Mouse (Mus musculus): ENCODE measurements around the gene Gas2. TPM values are rescaled to one million over a fixed set of nuclear protein-coding genes. Genes with fewer than 3 reads are reported as not detected.
A peak's percentile ranks its signal among the peaks of the same experiment; 100 is the strongest.

The Gas2 gene
- polyA plus RNA-seq, 1 experiment from 2014 or later: 9.1 TPM

GRCm38 (mm10) chr7:51973526-51973925 lies 111.7 kb downstream of the Gas2 start:
- Histone ChIP-seq H3K9ac (ENCODE audit: low read length) (no peak overlapping the region), H3K36me3 (ENCODE audit: control insufficient read depth, insufficient read depth) (no peaks in the 10 kb centered on the region), H3K4me2 (ENCODE audit: low read depth, low read length) (no peak overlapping the region), H3K27me3 (ENCODE audit: control insufficient read depth, insufficient read depth, low read length) (no peaks in the 10 kb centered on the region), H3K27ac (ENCODE audit: low read length) (no peak overlapping the region), H3K4me1 (ENCODE audit: control insufficient read depth, insufficient read depth, low read length) (no peaks in the 10 kb centered on the region), H3K9me3 (replicated peaks; ENCODE audit: control insufficient read depth, low read length) (no peaks in the 10 kb centered on the region), H3K4me3 (ENCODE audit: low read length) (no peak overlapping the region)
- ATAC-seq (replicated peaks; ENCODE audit: extremely low read depth, insufficient read depth, low FRiP score): no peak
- WGBS: 81% methylated on average over 2 of the region's 2 CpGs

GRCm38 (mm10) chr7:51975181-51975580 lies 113.4 kb downstream of the Gas2 start:
- H3K36me3 ChIP-seq (ENCODE audit: control insufficient read depth, insufficient read depth): no peaks in the 10 kb centered on the region
- H3K4me2 ChIP-seq (ENCODE audit: low read depth, low read length): no peak overlapping the region
- 66% methylated on average over 6 of the region's 6 CpGs for WGBS
- H3K9me3 ChIP-seq (replicated peaks; ENCODE audit: control insufficient read depth, low read length): no peaks in the 10 kb centered on the region
- no peaks in the 10 kb centered on the region for H3K27me3 ChIP-seq (ENCODE audit: control insufficient read depth, insufficient read depth, low read length)
- no peak overlapping the region for H3K4me3 ChIP-seq (ENCODE audit: low read length)
- no peak overlapping the region for H3K9ac ChIP-seq (ENCODE audit: low read length)
- no peak overlapping the region for H3K27ac ChIP-seq (ENCODE audit: low read length)
- ATAC-seq (replicated peaks; ENCODE audit: extremely low read depth, insufficient read depth, low FRiP score): no peak
- H3K4me1 ChIP-seq (ENCODE audit: control insufficient read depth, insufficient read depth, low read length): no peaks in the 10 kb centered on the region

DNA sequence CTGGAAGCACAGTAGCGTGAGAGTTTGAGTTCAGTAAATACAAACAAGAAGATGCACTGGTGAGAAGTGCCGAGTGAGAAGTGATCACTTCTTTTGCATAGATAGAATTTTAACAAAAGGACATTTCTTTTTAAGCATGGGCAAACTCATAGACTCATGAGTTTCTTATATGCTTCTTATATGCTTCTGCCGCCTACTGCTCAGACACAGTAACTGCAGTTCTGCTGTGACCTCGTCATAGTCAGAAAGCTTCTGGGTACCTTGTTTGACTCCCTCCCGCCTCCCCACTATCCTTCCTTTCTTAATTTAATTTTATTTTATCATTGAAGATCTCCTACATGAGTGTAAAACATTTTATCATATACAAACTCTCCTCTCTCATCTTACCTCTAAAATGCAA lies 117.5 kb downstream of the Gas2 start:
- Histone ChIP-seq H3K27me3 (ENCODE audit: control insufficient read depth, insufficient read depth, low read length) (no peaks in the 10 kb centered on the region), H3K4me3 (ENCODE audit: low read length) (no peak overlapping the region), H3K36me3 (ENCODE audit: control insufficient read depth, insufficient read depth) (no peaks in the 10 kb centered on the region), H3K4me2 (ENCODE audit: low read depth, low read length) (no peak overlapping the region), H3K9ac (ENCODE audit: low read length) (no peak overlapping the region), H3K27ac (ENCODE audit: low read length) (no peak overlapping the region), H3K4me1 (ENCODE audit: control insufficient read depth, insufficient read depth, low read length) (no peaks in the 10 kb centered on the region), H3K9me3 (replicated peaks; ENCODE audit: control insufficient read depth, low read length) (no peaks in the 10 kb centered on the region)
- 40% methylated on average over 5 of the region's 5 CpGs for WGBS
- no peak for ATAC-seq (replicated peaks; ENCODE audit: extremely low read depth, insufficient read depth, low FRiP score)

- H3K4me3 ChIP-seq (ENCODE audit: low read length): no peak overlapping the region
- no peaks in the 10 kb centered on the region for H3K9me3 ChIP-seq (replicated peaks; ENCODE audit: control insufficient read depth, low read length)
- no peak overlapping the region for H3K9ac ChIP-seq (ENCODE audit: low read length)
- H3K4me1 ChIP-seq (ENCODE audit: control insufficient read depth, insufficient read depth, low read length): no peaks in the 10 kb centered on the region
- 0 out of 2 replicates have a peak, but pooled peaks have one; percentile 63 for ATAC-seq (replicated peaks; ENCODE audit: extremely low read depth, insufficient read depth, low FRiP score)
- WGBS: 9% methylated on average over 1 of the region's 1 CpGs
- no peak overlapping the region for H3K4me2 ChIP-seq (ENCODE audit: low read depth, low read length)
- no peaks in the 10 kb centered on the region for H3K27me3 ChIP-seq (ENCODE audit: control insufficient read depth, insufficient read depth, low read length)
- H3K27ac ChIP-seq (ENCODE audit: low read length): no peak overlapping the region
- no peaks in the 10 kb centered on the region for H3K36me3 ChIP-seq (ENCODE audit: control insufficient read depth, insufficient read depth)
Measured at GRCm38 (mm10) chr7:51982303-51982702, 120.5 kb downstream of the Gas2 start.

DNA sequence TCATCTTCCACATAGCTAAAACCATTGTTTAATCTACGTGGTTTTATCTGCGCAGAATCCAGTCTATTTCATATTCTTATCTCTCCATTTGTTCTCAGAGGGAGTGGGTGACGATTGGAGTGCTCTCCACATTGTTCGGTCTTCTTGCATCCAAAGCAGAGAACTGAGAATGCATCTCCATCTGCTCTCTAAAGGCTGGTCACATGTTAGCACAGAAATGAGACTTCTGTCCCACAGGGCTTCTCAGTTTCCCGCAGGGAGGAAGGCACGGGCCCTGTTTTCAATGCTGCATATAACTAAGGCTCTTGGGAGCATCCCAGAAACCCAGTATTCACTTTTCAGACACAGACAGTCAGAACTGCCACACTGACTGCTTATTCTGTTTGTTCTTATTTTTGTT lies 123.9 kb downstream of the Gas2 start:
- no peak overlapping the region for H3K4me3 ChIP-seq (ENCODE audit: low read length)
- H3K9ac ChIP-seq (ENCODE audit: low read length): no peak overlapping the region
- no peaks in the 10 kb centered on the region for H3K9me3 ChIP-seq (replicated peaks; ENCODE audit: control insufficient read depth, low read length)
- no peaks in the 10 kb centered on the region for H3K4me1 ChIP-seq (ENCODE audit: control insufficient read depth, insufficient read depth, low read length)
- WGBS: 67% methylated on average over 6 of the region's 6 CpGs
- H3K27ac ChIP-seq (ENCODE audit: low read length): no peak overlapping the region
- no peak for ATAC-seq (replicated peaks; ENCODE audit: extremely low read depth, insufficient read depth, low FRiP score)
- no peaks in the 10 kb centered on the region for H3K27me3 ChIP-seq (ENCODE audit: control insufficient read depth, insufficient read depth, low read length)
- no peak overlapping the region for H3K4me2 ChIP-seq (ENCODE audit: low read depth, low read length)
- H3K36me3 ChIP-seq (ENCODE audit: control insufficient read depth, insufficient read depth): no peaks in the 10 kb centered on the region

DNA sequence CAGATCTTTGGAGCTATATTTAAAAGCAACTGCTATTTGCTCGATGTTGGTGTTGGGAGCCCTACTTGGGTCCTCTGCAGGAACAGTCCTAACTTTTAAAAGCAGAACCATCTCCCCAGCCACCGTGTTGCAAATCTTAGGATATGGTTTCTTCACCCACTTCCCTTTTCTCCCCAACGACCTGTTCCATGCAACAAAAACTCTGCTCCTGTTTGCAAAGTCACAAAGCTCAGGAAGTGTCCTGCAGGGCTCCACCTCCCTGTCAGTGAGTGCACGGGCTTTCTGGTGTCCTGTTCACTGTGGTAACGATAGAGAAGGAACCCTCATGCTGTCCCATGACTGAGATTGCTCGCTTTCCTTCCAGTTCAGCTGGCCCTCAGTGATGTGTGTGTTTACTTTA lies 125.1 kb downstream of the Gas2 start:
- no peak for ATAC-seq (replicated peaks; ENCODE audit: extremely low read depth, insufficient read depth, low FRiP score)
- WGBS: 52% methylated on average over 6 of the region's 6 CpGs
- H3K4me1 ChIP-seq (ENCODE audit: control insufficient read depth, insufficient read depth, low read length): no peaks in the 10 kb centered on the region
- H3K4me2 ChIP-seq (ENCODE audit: low read depth, low read length): no peak overlapping the region
- no peak overlapping the region for H3K27ac ChIP-seq (ENCODE audit: low read length)
- no peak overlapping the region for H3K4me3 ChIP-seq (ENCODE audit: low read length)
- H3K36me3 ChIP-seq (ENCODE audit: control insufficient read depth, insufficient read depth): no peaks in the 10 kb centered on the region
- no peaks in the 10 kb centered on the region for H3K9me3 ChIP-seq (replicated peaks; ENCODE audit: control insufficient read depth, low read length)
- no peaks in the 10 kb centered on the region for H3K27me3 ChIP-seq (ENCODE audit: control insufficient read depth, insufficient read depth, low read length)
- no peak overlapping the region for H3K9ac ChIP-seq (ENCODE audit: low read length)

DNA sequence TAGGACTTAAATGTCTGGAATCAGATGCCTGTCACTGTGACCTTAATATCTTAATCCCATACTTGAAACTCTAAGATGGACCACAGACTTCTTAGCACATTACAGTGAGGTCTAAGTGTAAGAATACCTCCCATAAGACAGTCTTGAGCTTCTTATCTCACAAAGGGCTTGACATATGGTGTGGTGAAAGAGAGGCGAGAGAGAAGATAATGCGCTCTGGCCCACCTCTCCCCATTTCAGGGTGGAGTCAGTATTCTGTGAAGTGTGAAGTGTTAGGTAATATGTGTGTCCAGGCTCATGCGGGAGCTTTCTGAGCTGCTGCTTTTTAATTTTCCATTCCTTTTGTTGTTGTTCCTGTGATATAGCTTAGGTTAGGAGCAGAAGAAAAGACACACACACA lies 129.2 kb downstream of the Gas2 start:
- ATAC-seq (replicated peaks; ENCODE audit: extremely low read depth, insufficient read depth, low FRiP score): no peak
- H3K36me3 ChIP-seq (ENCODE audit: control insufficient read depth, insufficient read depth): no peaks in the 10 kb centered on the region
- 46% methylated on average over 3 of the region's 3 CpGs for WGBS
- H3K27ac ChIP-seq (ENCODE audit: low read length): no peak overlapping the region
- no peak overlapping the region for H3K9ac ChIP-seq (ENCODE audit: low read length)
- no peak overlapping the region for H3K4me3 ChIP-seq (ENCODE audit: low read length)
- H3K4me1 ChIP-seq (ENCODE audit: control insufficient read depth, insufficient read depth, low read length): no peaks in the 10 kb centered on the region
- no peaks in the 10 kb centered on the region for H3K27me3 ChIP-seq (ENCODE audit: control insufficient read depth, insufficient read depth, low read length)
- H3K4me2 ChIP-seq (ENCODE audit: low read depth, low read length): no peak overlapping the region
- H3K9me3 ChIP-seq (replicated peaks; ENCODE audit: control insufficient read depth, low read length): no peaks in the 10 kb centered on the region

DNA sequence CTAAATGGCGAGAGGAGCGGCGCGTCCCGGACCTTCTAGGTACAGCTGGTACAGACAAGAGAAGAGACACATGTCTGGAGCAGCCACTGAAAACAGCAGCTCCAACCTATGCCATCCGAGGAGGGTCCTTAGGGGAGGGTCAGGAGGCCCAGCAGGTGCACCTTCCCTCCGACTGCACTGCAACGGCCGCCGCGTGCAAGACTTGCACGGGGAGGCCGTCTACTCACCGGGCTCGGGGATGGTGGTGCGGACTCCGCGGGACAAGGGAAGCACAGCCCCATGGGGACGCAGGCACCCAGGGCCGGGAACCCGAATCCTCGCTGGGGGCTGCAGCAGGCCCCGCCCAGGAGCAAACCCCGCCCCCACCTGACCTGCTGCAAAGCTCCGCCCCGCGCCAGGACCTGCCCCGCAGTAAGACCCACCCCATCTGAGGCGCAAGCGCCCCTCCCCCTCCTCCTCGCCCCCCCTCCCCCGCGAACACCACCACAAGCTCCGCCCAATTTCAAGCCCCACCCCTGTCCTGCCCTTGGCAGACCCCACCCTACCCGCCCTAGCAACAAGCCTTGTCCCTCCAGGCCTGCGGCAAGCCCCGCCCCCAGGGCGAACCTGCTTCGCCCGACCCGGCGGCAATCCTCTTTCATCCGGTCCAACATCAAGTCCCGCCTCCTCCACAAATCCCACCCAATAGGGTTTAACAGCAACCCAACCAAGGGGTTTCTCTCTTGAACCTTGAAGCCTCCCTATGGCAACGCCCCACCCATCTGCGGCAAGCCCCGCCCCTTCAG lies 143.9 kb downstream of the Gas2 start, which contains the start of gene Svip:
Gene Svip (minus strand): TSS at position 508 of the 785 bp plus-strand sequence.
- Histone ChIP-seq H3K9me3 (replicated peaks; ENCODE audit: control insufficient read depth, low read length) (no peaks in the 10 kb centered on the region), H3K9ac (ENCODE audit: low read length) (peak within 1 kb of the TSS; percentile 70), H3K36me3 (ENCODE audit: control insufficient read depth, insufficient read depth) (no peaks in the 10 kb centered on the region), H3K27ac (ENCODE audit: low read length) (peak within 1 kb of the TSS; percentile 38; the same call in 1 of the 2 replicates), H3K4me1 (ENCODE audit: control insufficient read depth, insufficient read depth, low read length) (0 out of 2 replicates have a peak, but pooled peaks cover 2% of the 10 kb centered on the region), H3K4me2 (ENCODE audit: low read depth, low read length) (peak within 1 kb of the TSS; percentile 84), H3K4me3 (ENCODE audit: low read length) (peak within 1 kb of the TSS; percentile 67), H3K27me3 (ENCODE audit: control insufficient read depth, insufficient read depth, low read length) (no peaks in the 10 kb centered on the region)
- WGBS: 1% methylated on average over 40 of the region's 47 CpGs
- peak; percentile 96 for ATAC-seq (replicated peaks; ENCODE audit: extremely low read depth, insufficient read depth, low FRiP score)

DNA sequence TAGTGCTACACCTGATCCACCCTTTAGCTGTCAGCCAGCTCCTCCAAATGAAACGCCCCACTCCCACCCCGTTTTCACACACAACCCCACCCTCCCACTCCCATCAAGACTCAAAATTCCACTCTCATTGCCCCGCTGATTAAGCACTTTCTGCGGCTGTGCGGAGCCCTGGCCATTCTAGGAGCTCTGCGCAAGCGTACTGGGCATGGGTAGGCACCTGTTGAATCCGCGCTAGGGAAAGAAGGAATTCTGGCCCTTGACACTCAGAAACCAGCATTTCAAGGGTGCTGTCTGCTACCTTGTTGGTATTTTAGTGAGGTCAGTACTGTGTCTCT lies 144.4 kb downstream of the Gas2 start:
- Histone ChIP-seq H3K36me3 (ENCODE audit: control insufficient read depth, insufficient read depth) (no peaks in the 10 kb centered on the region), H3K27ac (ENCODE audit: low read length) (no peak overlapping the region), H3K4me2 (ENCODE audit: low read depth, low read length) (peak overlapping the region; percentile 84), H3K27me3 (ENCODE audit: control insufficient read depth, insufficient read depth, low read length) (no peaks in the 10 kb centered on the region), H3K9ac (ENCODE audit: low read length) (0 out of 2 replicates have a peak overlapping the region, but pooled peaks have one; percentile 0), H3K4me1 (ENCODE audit: control insufficient read depth, insufficient read depth, low read length) (0 out of 2 replicates have a peak, but pooled peaks cover 2% of the 10 kb centered on the region), H3K4me3 (ENCODE audit: low read length) (peak overlapping the region; percentile 67), H3K9me3 (replicated peaks; ENCODE audit: control insufficient read depth, low read length) (no peaks in the 10 kb centered on the region)
- under 1% methylated on average over 9 of the region's 9 CpGs for WGBS
- peak; percentile 71 for ATAC-seq (replicated peaks; ENCODE audit: extremely low read depth, insufficient read depth, low FRiP score)

All from heart, embryonic 16.5 days (tissue).